Mouse (Mus musculus) layer of hippocampus, adult 9-11 months (tissue): ENCODE data around the gene Hnf1a.

Experiments used
- DNase-seq: peaks from one replicate; pipeline ENCODE4 v3.0.0; 2022

The Hnf1a gene

GRCm38 (mm10) chr5:114978888-114979249, 8.0 kb upstream of the Hnf1a start:
- no peak for DNase-seq

GRCm38 (mm10) chr5:114978473-114978872, 7.6 kb upstream of the Hnf1a start:
- DNase-seq = no peak

- DNase-seq = no peak
Measured at GRCm38 (mm10) chr5:114976935-114977334, 6.0 kb upstream of the Hnf1a start.

- no peak for DNase-seq
Measured at GRCm38 (mm10) chr5:114973131-114973530, 2.2 kb upstream of the Hnf1a start.

- DNase-seq = no peak
Measured at GRCm38 (mm10) chr5:114972201-114972600, 1.3 kb upstream of the Hnf1a start.

- no peak for DNase-seq
Measured at GRCm38 (mm10) chr5:114969609-114970215, 1.2 kb downstream of the Hnf1a start.

GRCm38 (mm10) chr5:114969064-114969463, 1.8 kb downstream of the Hnf1a start:
- no peak for DNase-seq

GRCm38 (mm10) chr5:114968651-114969050, 2.2 kb downstream of the Hnf1a start:
- DNase-seq = no peak

GRCm38 (mm10) chr5:114967523-114968268, 3.2 kb downstream of the Hnf1a start:
- DNase-seq = no peak

GRCm38 (mm10) chr5:114964967-114965898, 5.7 kb downstream of the Hnf1a start:
- no peak for DNase-seq

GRCm38 (mm10) chr5:114964315-114964966, 6.5 kb downstream of the Hnf1a start:
- no peak for DNase-seq

- DNase-seq = no peak
Measured at GRCm38 (mm10) chr5:114961590-114962360, 9.1 kb downstream of the Hnf1a start.

- DNase-seq = no peak
Measured at GRCm38 (mm10) chr5:114958069-114958468, 12.8 kb downstream of the Hnf1a start.

- DNase-seq = no peak
Measured at GRCm38 (mm10) chr5:114953326-114953725, 17.6 kb downstream of the Hnf1a start.

GRCm38 (mm10) chr5:114951279-114951880, 19.5 kb downstream of the Hnf1a start:
- DNase-seq = no peak

- DNase-seq = no peak
Measured at GRCm38 (mm10) chr5:114950669-114951068, 20.2 kb downstream of the Hnf1a start.

GRCm38 (mm10) chr5:114949812-114950211, 21.1 kb downstream of the Hnf1a start:
- no peak for DNase-seq

GRCm38 (mm10) chr5:114949316-114949715, 21.6 kb downstream of the Hnf1a start:
- DNase-seq = no peak

- DNase-seq = no peak
Measured at GRCm38 (mm10) chr5:114948891-114949290, 22.0 kb downstream of the Hnf1a start.

- DNase-seq = no peak
Measured at GRCm38 (mm10) chr5:114945072-114945471, 25.8 kb downstream of the Hnf1a start.

- DNase-seq = no peak
Measured at GRCm38 (mm10) chr5:114942766-114943130, 28.1 kb downstream of the Hnf1a start.
